Mouse (Mus musculus) liver, adult 2 months (tissue): ENCODE results near the gene Dhps. TPM values are rescaled to one million over a fixed set of nuclear protein-coding genes. Genes with fewer than 3 reads are reported as not detected.

ENCODE experiments used
- DNase-seq: peaks from one replicate; pipeline ENCODE4 v3.0.0-alpha.2; 2011; ENCODE audit warnings: low read depth, low spot score; ENCODE audit errors: extremely low read depth
- H3K27ac ChIP-seq: fragments of 200-500 bp; replicated peaks from 2 replicates; pipeline ENCODE4 v1.5.1; 2012; ENCODE audit warnings: low read depth, mild to moderate bottlenecking, control low read depth, inconsistent platforms, low read length; ENCODE audit not compliant: insufficient read depth
- H3K27me3 ChIP-seq: fragments of 200-500 bp; 2 replicates; pipeline ENCODE4 v1.6.1; 2012; ENCODE audit warnings: mild to moderate bottlenecking, moderate library complexity, low read length, inconsistent platforms; ENCODE audit not compliant: control insufficient read depth, insufficient read depth
- H3K36me3 ChIP-seq: fragments of 200-500 bp; 2 replicates; pipeline ENCODE4 v1.6.1; 2012; ENCODE audit warnings: low read length, inconsistent platforms; ENCODE audit not compliant: control insufficient read depth, insufficient read depth
- H3K4me1 ChIP-seq: fragments of 200-500 bp; 2 replicates; pipeline ENCODE4 v1.6.1; 2011; ENCODE audit warnings: low read length; ENCODE audit not compliant: control insufficient read depth, insufficient read depth
- H3K4me3 ChIP-seq: fragments of 200-500 bp; 2 replicates; pipeline ENCODE4 v1.5.1; 2011; ENCODE audit warnings: low read depth, mild to moderate bottlenecking, control low read depth, low read length, moderate library complexity; ENCODE audit not compliant: insufficient read depth
- H3K79me2 ChIP-seq: fragments of 200-500 bp; 2 replicates; pipeline ENCODE4 v1.6.1; 2012; ENCODE audit warnings: inconsistent platforms, mild to moderate bottlenecking, low read length, moderate library complexity; ENCODE audit not compliant: control insufficient read depth, insufficient read depth
- H3K9ac ChIP-seq: fragments of 200-500 bp; 2 replicates; pipeline ENCODE4 v1.6.1; 2012; ENCODE audit warnings: low read depth, mild to moderate bottlenecking, control low read depth, inconsistent platforms, low read length
- CTCF ChIP-seq: fragments of 200-500 bp; IDR thresholded peaks from 2 replicates; pipeline ENCODE4 v1.5.1; 2011; ENCODE audit warnings: low read depth, low read length, control low read depth
- POLR2A ChIP-seq: fragments of 200-500 bp; IDR thresholded peaks from 2 replicates; pipeline ENCODE4 v1.6.1; 2011; ENCODE audit warnings: low read length, control low read depth; ENCODE audit not compliant: insufficient read depth; ENCODE audit errors: extremely low read depth
- WGBS: fragments of 180-500 bp; shearing (Covaris S2); methylation state at CpG from one replicate; pipeline ENCODE4 v1.1.7; 2018; 5-methylcytosine and 5-hydroxymethylcytosine counted together
- polyA plus RNA-seq: library from polyadenylated mRNA; depleted of rRNA; stranded (reverse); fragments of >200 nt; gene quantifications from 2 replicates; pipeline ENCODE4 v1.2.3, GENCODE M21; 2012
- total RNA-seq: library from RNA; depleted of rRNA; stranded (reverse); fragments of >200 nt; gene quantifications from 2 replicates; pipeline ENCODE4 v1.2.3, GENCODE M21; 2014

Dhps gene
- total and polyA plus RNA-seq, 2 experiments, result 14.8 to 20.6 TPM

DNA sequence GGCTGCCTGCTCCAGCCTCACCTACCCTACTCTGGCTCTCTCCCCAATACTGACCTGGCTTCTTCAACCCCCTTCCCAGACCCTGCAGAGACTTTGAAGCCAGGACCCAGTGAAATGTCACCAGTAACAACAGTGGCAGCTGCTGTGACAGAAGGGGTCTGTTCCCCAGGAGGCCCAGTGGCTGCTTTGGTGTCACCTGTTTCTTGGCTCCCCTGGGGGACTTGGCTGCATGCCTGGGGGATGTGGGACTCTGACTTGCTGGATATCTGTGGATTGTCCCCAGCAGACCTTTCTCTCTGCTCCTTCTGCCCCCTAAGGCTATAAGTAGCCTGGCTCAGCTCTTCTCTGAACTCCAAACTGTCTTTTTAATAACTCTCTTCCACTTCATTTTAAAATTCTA is 3.6 kb upstream of the Dhps start, which contains the start of gene Gm5741:
Gene Gm5741 (minus strand): TSS at position 1 of the 400 bp plus-strand sequence.
- Histone ChIP-seq H3K79me2 (peaks cover 5% of the 10 kb centered on the region; the same call in 1 of the 2 replicates), H3K27ac (no peak within 1 kb of the TSS), H3K4me1 (peaks cover 20% of the 10 kb centered on the region), H3K9ac (no peak within 1 kb of the TSS), H3K4me3 (no peak within 1 kb of the TSS), H3K27me3 (no peaks in the 10 kb centered on the region), H3K36me3 (no peaks in the 10 kb centered on the region)
- TF ChIP-seq CTCF, result no peak
- 0 out of 2 replicates have a peak, but pooled peaks have one; percentile 8 for TF ChIP-seq POLR2A
- no peak for DNase-seq

GRCm38 (mm10) chr8:85071041-85071440 is 516 bp upstream of the Dhps start:
- TF ChIP-seq POLR2A (0 out of 2 replicates have a peak, but pooled peaks have one; percentile 5), CTCF (no peak)
- Histone ChIP-seq H3K27me3 (no peaks in the 10 kb centered on the region), H3K79me2 (peaks cover 9% of the 10 kb centered on the region; the same call in 1 of the 2 replicates), H3K4me1 (peaks cover 7% of the 10 kb centered on the region), H3K4me3 (peak overlapping the region; percentile 97; the same call in 1 of the 2 replicates), H3K9ac (no peak overlapping the region; the same call in 1 of the 2 replicates), H3K36me3 (no peaks in the 10 kb centered on the region; the same call in 1 of the 2 replicates), H3K27ac (peak overlapping the region; percentile 99)
- 27% methylated on average over 5 of the region's 5 CpGs for WGBS
- peak; percentile 96 for DNase-seq

DNA sequence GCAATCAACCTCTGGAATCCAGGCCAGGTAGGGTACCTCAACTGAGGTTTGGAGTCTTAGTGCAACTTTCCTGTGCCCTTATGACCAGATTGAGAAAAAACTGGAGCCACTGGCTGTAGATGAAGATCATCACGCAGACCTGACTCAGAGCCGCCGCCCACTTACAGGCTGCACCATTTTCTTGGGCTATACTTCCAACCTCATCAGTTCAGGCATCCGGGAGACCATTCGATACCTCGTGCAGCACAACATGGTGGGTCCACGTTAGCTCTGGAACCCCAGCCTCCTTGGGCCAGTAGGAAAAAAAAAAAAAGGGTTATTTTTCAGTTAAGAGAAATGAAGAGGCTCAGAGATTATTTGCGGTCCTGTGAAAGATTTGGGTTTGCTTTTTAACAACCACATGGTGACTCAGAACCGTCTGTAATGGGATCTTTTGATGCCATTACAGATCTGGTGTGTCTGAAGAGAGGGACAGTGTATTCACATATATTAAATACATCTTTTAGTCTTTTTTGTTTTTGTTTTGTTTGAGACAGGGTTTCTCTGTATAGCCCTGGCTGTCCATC is 890 bp downstream of the Dhps start:
- Histone ChIP-seq H3K9ac (peak overlapping the region; percentile 60), H3K4me3 (peak overlapping the region; percentile 97), H3K36me3 (peaks cover 2% of the 10 kb centered on the region; the same call in 1 of the 2 replicates), H3K4me1 (peaks cover 5% of the 10 kb centered on the region), H3K79me2 (peaks cover 9% of the 10 kb centered on the region; the same call in 1 of the 2 replicates), H3K27ac (peak overlapping the region; percentile 51), H3K27me3 (no peaks in the 10 kb centered on the region)
- no peak for TF ChIP-seq CTCF
- TF ChIP-seq POLR2A, result no peak
- DNase-seq, result no peak
- 29% methylated on average over 9 of the region's 9 CpGs for WGBS

GRCm38 (mm10) chr8:85073041-85073612 is 1.6 kb downstream of the Dhps start:
- H3K27ac ChIP-seq, result no peak overlapping the region
- H3K27me3 ChIP-seq, result no peaks in the 10 kb centered on the region
- 93% methylated on average over 15 of the region's 15 CpGs for WGBS
- H3K36me3 ChIP-seq, result peaks cover 2% of the 10 kb centered on the region; the same call in 1 of the 2 replicates
- no peak overlapping the region for H3K4me3 ChIP-seq
- TF ChIP-seq POLR2A, result no peak
- TF ChIP-seq CTCF, result no peak
- H3K9ac ChIP-seq, result no peak overlapping the region
- H3K4me1 ChIP-seq, result peaks cover 5% of the 10 kb centered on the region
- DNase-seq, result no peak
- peaks cover 9% of the 10 kb centered on the region; the same call in 1 of the 2 replicates for H3K79me2 ChIP-seq

GRCm38 (mm10) chr8:85074167-85074566 is 2.6 kb downstream of the Dhps start:
- Histone ChIP-seq H3K36me3 (peaks cover 2% of the 10 kb centered on the region; the same call in 1 of the 2 replicates), H3K27ac (no peak overlapping the region), H3K4me3 (no peak overlapping the region), H3K27me3 (no peaks in the 10 kb centered on the region), H3K79me2 (peaks cover 9% of the 10 kb centered on the region; the same call in 1 of the 2 replicates), H3K9ac (no peak overlapping the region), H3K4me1 (peaks cover 7% of the 10 kb centered on the region)
- DNase-seq, result no peak
- TF ChIP-seq CTCF, result no peak
- no peak for TF ChIP-seq POLR2A
- 67% methylated on average over 10 of the region's 10 CpGs for WGBS
